Mouse (Mus musculus): ENCODE measurements around the gene Myoz1.
A peak's percentile ranks its signal among the peaks of the same experiment; 100 is the strongest.
"Not testable (repeated sequence)": the region's sequence is repeated elsewhere in the genome, so short reads cannot be mapped to it uniquely, and the experiment has no call there.

The Myoz1 gene

GRCm38 (mm10) chr14:20656361-20656760 lies at the start of gene Myoz1:
TSS of gene Myoz1 (minus strand) at chr14:20656540.
- no peak for DNase-seq

- DNase-seq, result not testable (repeated sequence)
These were observed 47.1 kb upstream of the Myoz1 start for GRCm38 (mm10) chr14:20703461-20703860.

GRCm38 (mm10) chr14:20702741-20703381 lies 46.5 kb upstream of the Myoz1 start, which contains the start of gene Chchd1:
TSS of gene Chchd1 (plus strand) at chr14:20703006.
- DNase-seq, result peak; percentile 90

GRCm38 (mm10) chr14:20702096-20702740 lies 45.9 kb upstream of the Myoz1 start:
- DNase-seq, result no peak

- DNase-seq, result no peak
These were observed 45.2 kb upstream of the Myoz1 start for GRCm38 (mm10) chr14:20701554-20701953.

- no peak for DNase-seq
These were observed 44.0 kb upstream of the Myoz1 start for GRCm38 (mm10) chr14:20700362-20700761.

GRCm38 (mm10) chr14:20698515-20698914 lies 42.2 kb upstream of the Myoz1 start:
- no peak for DNase-seq

- peak; percentile 50 for DNase-seq
These were observed 40.6 kb upstream of the Myoz1 start for GRCm38 (mm10) chr14:20696986-20697385.

- no peak for DNase-seq
These were observed 39.6 kb upstream of the Myoz1 start for GRCm38 (mm10) chr14:20695761-20696520.

- peak; percentile 89 for DNase-seq
These were observed 38.8 kb upstream of the Myoz1 start, which contains the start of gene Fut11 for GRCm38 (mm10) chr14:20694884-20695760. TSS of gene Fut11 (plus strand) at chr14:20694968.

- peak; percentile 22 for DNase-seq
These were observed 38.0 kb upstream of the Myoz1 start for GRCm38 (mm10) chr14:20694185-20694883.

- DNase-seq, result no peak
These were observed 37.3 kb upstream of the Myoz1 start for GRCm38 (mm10) chr14:20693589-20694101.

- no peak for DNase-seq
These were observed 35.4 kb upstream of the Myoz1 start for GRCm38 (mm10) chr14:20691772-20692171.

GRCm38 (mm10) chr14:20689009-20689408 lies 32.7 kb upstream of the Myoz1 start:
- DNase-seq, result no peak

- DNase-seq, result no peak
These were observed 30.2 kb upstream of the Myoz1 start for GRCm38 (mm10) chr14:20686576-20686975.

GRCm38 (mm10) chr14:20682498-20682897 lies 26.2 kb upstream of the Myoz1 start:
- DNase-seq, result no peak

GRCm38 (mm10) chr14:20681742-20682141 lies 25.4 kb upstream of the Myoz1 start:
- no peak for DNase-seq

GRCm38 (mm10) chr14:20677906-20678305 lies 21.6 kb upstream of the Myoz1 start:
- no peak for DNase-seq

GRCm38 (mm10) chr14:20674064-20674833 lies 17.9 kb upstream of the Myoz1 start, which contains the start of gene Sec24c:
TSS of gene Sec24c (plus strand) at chr14:20674308.
- DNase-seq, result peak; percentile 99

GRCm38 (mm10) chr14:20673735-20674063 lies 17.4 kb upstream of the Myoz1 start:
- DNase-seq, result peak; percentile 55

- DNase-seq, result peak; percentile 56
These were observed 16.6 kb upstream of the Myoz1 start for GRCm38 (mm10) chr14:20672990-20673389.

Measured in liver (tissue).